Mouse (Mus musculus): ENCODE data around the gene Atoh8.

GRCm38 (mm10) chr6:72253168-72253567 is 17.8 kb upstream of the Atoh8 start:
- TF ChIP-seq CTCF (IDR thresholded peaks at IDR 0.05): no peak
- no peak for TF ChIP-seq EP300 (IDR thresholded peaks at IDR 0.05)

Measured in lung, postnatal 0 days (tissue).